Mouse (Mus musculus) liver, embryonic 14.5 days (tissue): ENCODE results near the gene Ntn1.

ENCODE experiments used
- CTCF ChIP-seq: IDR thresholded peaks from 2 replicates; pipeline ENCODE4 v1.5.1; 2016; ENCODE audit warnings: antibody characterized with exemption, low read depth, control low read depth
- EP300 ChIP-seq: IDR thresholded peaks from 2 replicates; pipeline ENCODE4 v1.6.1; 2016; ENCODE audit warnings: antibody characterized with exemption, low read depth

DNA sequence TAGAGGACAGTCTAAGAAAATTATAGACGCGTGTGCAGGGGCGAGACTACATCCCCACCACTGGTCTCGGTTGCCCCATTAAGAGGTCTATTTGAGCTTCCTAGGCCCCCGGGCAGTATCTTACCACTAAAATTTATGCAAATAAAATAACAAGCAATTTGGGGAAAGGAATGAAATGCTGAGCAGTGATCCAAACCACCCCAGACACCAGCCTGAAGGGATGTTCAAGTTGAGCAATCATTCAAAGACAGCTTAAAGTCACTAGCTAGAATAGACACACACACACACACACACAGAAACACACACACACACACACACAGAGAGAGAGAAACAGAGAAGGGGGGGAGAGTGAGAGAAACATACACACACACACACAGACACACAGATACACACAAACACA is 105.1 kb downstream of the Ntn1 start:
- no peak for TF ChIP-seq CTCF
- TF ChIP-seq EP300 = no peak
